Mouse (Mus musculus): ENCODE data around the gene Arhgap23. TPM values are rescaled to one million over a fixed set of nuclear protein-coding genes. Genes with fewer than 3 reads are reported as not detected.

Gene Arhgap23
- total and polyA plus RNA-seq, 2 experiments: 2.8 to 13.6 TPM

DNA sequence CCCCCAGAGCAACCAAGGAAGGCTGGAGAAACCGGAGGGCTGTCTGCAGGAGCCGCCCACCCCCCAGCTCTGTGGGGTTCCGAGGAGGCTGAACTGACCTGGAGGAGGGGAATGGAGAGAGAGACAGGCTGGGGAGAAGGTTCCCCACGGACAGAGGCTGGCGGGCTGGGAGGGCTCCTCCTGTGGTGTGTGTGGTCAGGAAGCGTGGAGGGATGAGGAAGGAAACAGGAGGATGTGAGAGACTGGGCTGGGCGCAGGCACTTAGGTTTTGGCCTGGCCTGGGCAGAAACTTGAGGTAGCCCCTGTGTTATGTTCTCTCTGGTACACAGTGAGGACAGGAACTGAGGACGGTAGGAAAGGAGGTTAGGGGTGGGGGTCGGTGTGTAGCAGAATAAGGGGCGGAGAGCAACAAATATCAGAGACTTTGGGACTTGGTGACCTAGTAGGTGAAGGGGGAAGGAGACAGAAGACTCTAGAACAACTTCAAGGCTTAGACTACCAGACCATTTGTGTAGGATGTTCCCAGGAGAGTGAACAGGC is 2.5 kb upstream of the Arhgap23 start:
- Histone ChIP-seq H3K79me2 (ENCODE audit: control insufficient read depth, insufficient read depth, low read length) (0 out of 2 replicates have a peak, but pooled peaks cover 5% of the 10 kb centered on the region), H3K9ac (ENCODE audit: low read depth, low read length) (no peak overlapping the region), H3K4me3 (ENCODE audit: insufficient read depth, low read depth, low read length) (no peak overlapping the region), H3K36me3 (ENCODE audit: control insufficient read depth, insufficient read depth, low read length) (no peaks in the 10 kb centered on the region), H3K27ac (replicated peaks; ENCODE audit: insufficient read depth, low read depth, low read length) (no peak overlapping the region), H3K4me1 (ENCODE audit: control insufficient read depth, insufficient read depth, low read length) (peaks cover 5% of the 10 kb centered on the region), H3K27me3 (ENCODE audit: control insufficient read depth, insufficient read depth, low read length) (no peaks in the 10 kb centered on the region)
- DNase-seq (ENCODE audit: extremely low read depth, low read depth, low spot score): no peak
- no peak for TF ChIP-seq CTCF (IDR thresholded peaks at IDR 0.05; ENCODE audit: low read depth, low read length)
- TF ChIP-seq POLR2A (IDR thresholded peaks at IDR 0.05; ENCODE audit: extremely low read depth, insufficient read depth, low read length): no peak
- 82% methylated on average over 10 of the region's 10 CpGs for WGBS

GRCm38 (mm10) chr11:97415712-97416636 is 641 bp downstream of the Arhgap23 start:
- 4% methylated on average over 49 of the region's 49 CpGs for WGBS
- H3K9ac ChIP-seq (ENCODE audit: low read depth, low read length): peak overlapping the region; percentile 93
- no peaks in the 10 kb centered on the region for H3K36me3 ChIP-seq (ENCODE audit: control insufficient read depth, insufficient read depth, low read length)
- no peak for DNase-seq (ENCODE audit: extremely low read depth, low read depth, low spot score)
- TF ChIP-seq POLR2A (IDR thresholded peaks at IDR 0.05; ENCODE audit: extremely low read depth, insufficient read depth, low read length) (no peak), CTCF (IDR thresholded peaks at IDR 0.05; ENCODE audit: low read depth, low read length) (no peak)
- H3K27me3 ChIP-seq (ENCODE audit: control insufficient read depth, insufficient read depth, low read length): no peaks in the 10 kb centered on the region
- H3K4me3 ChIP-seq (ENCODE audit: insufficient read depth, low read depth, low read length): peak overlapping the region; percentile 92
- H3K4me1 ChIP-seq (ENCODE audit: control insufficient read depth, insufficient read depth, low read length): 0 out of 2 replicates have a peak, but pooled peaks cover 5% of the 10 kb centered on the region
- H3K79me2 ChIP-seq (ENCODE audit: control insufficient read depth, insufficient read depth, low read length): peaks cover 5% of the 10 kb centered on the region; the same call in 1 of the 2 replicates
- H3K27ac ChIP-seq (replicated peaks; ENCODE audit: insufficient read depth, low read depth, low read length): peak overlapping the region; percentile 42

GRCm38 (mm10) chr11:97416637-97417035 is 1.3 kb downstream of the Arhgap23 start:
- Histone ChIP-seq H3K27me3 (ENCODE audit: control insufficient read depth, insufficient read depth, low read length) (no peaks in the 10 kb centered on the region), H3K36me3 (ENCODE audit: control insufficient read depth, insufficient read depth, low read length) (no peaks in the 10 kb centered on the region), H3K4me1 (ENCODE audit: control insufficient read depth, insufficient read depth, low read length) (0 out of 2 replicates have a peak, but pooled peaks cover 5% of the 10 kb centered on the region), H3K79me2 (ENCODE audit: control insufficient read depth, insufficient read depth, low read length) (peaks cover 5% of the 10 kb centered on the region; the same call in 1 of the 2 replicates), H3K27ac (replicated peaks; ENCODE audit: insufficient read depth, low read depth, low read length) (no peak overlapping the region), H3K9ac (ENCODE audit: low read depth, low read length) (no peak overlapping the region), H3K4me3 (ENCODE audit: insufficient read depth, low read depth, low read length) (no peak overlapping the region)
- 24% methylated on average over 5 of the region's 5 CpGs for WGBS
- DNase-seq (ENCODE audit: extremely low read depth, low read depth, low spot score): no peak
- no peak for TF ChIP-seq CTCF (IDR thresholded peaks at IDR 0.05; ENCODE audit: low read depth, low read length)
- no peak for TF ChIP-seq POLR2A (IDR thresholded peaks at IDR 0.05; ENCODE audit: extremely low read depth, insufficient read depth, low read length)

GRCm38 (mm10) chr11:97418834-97419539 is 3.7 kb downstream of the Arhgap23 start:
- Histone ChIP-seq H3K79me2 (ENCODE audit: control insufficient read depth, insufficient read depth, low read length) (peaks cover 8% of the 10 kb centered on the region; the same call in 1 of the 2 replicates), H3K27me3 (ENCODE audit: control insufficient read depth, insufficient read depth, low read length) (no peaks in the 10 kb centered on the region), H3K27ac (replicated peaks; ENCODE audit: insufficient read depth, low read depth, low read length) (no peak overlapping the region), H3K9ac (ENCODE audit: low read depth, low read length) (no peak overlapping the region), H3K4me3 (ENCODE audit: insufficient read depth, low read depth, low read length) (no peak overlapping the region), H3K4me1 (ENCODE audit: control insufficient read depth, insufficient read depth, low read length) (0 out of 2 replicates have a peak, but pooled peaks cover 5% of the 10 kb centered on the region), H3K36me3 (ENCODE audit: control insufficient read depth, insufficient read depth, low read length) (no peaks in the 10 kb centered on the region)
- WGBS: 84% methylated on average over 14 of the region's 14 CpGs
- no peak for DNase-seq (ENCODE audit: extremely low read depth, low read depth, low spot score)
- TF ChIP-seq POLR2A (IDR thresholded peaks at IDR 0.05; ENCODE audit: extremely low read depth, insufficient read depth, low read length) (no peak), CTCF (IDR thresholded peaks at IDR 0.05; ENCODE audit: low read depth, low read length) (no peak)

- no peak for TF ChIP-seq POLR2A (IDR thresholded peaks at IDR 0.05; ENCODE audit: extremely low read depth, insufficient read depth, low read length)
- TF ChIP-seq CTCF (IDR thresholded peaks at IDR 0.05; ENCODE audit: low read depth, low read length): no peak
- DNase-seq (ENCODE audit: extremely low read depth, low read depth, low spot score): no peak
- Histone ChIP-seq H3K79me2 (ENCODE audit: control insufficient read depth, insufficient read depth, low read length) (peaks cover 8% of the 10 kb centered on the region; the same call in 1 of the 2 replicates), H3K36me3 (ENCODE audit: control insufficient read depth, insufficient read depth, low read length) (no peaks in the 10 kb centered on the region), H3K4me3 (ENCODE audit: insufficient read depth, low read depth, low read length) (no peak overlapping the region), H3K9ac (ENCODE audit: low read depth, low read length) (no peak overlapping the region), H3K4me1 (ENCODE audit: control insufficient read depth, insufficient read depth, low read length) (0 out of 2 replicates have a peak, but pooled peaks cover 5% of the 10 kb centered on the region), H3K27ac (replicated peaks; ENCODE audit: insufficient read depth, low read depth, low read length) (no peak overlapping the region), H3K27me3 (ENCODE audit: control insufficient read depth, insufficient read depth, low read length) (no peaks in the 10 kb centered on the region)
- WGBS: 48% methylated on average over 5 of the region's 5 CpGs
Observed at GRCm38 (mm10) chr11:97419540-97419900, 4.2 kb downstream of the Arhgap23 start.

All from liver, adult 2 months (tissue).